Mouse (Mus musculus) midbrain, embryonic 14.5 days (tissue): ENCODE results near the gene Supt16. TPM values are rescaled to one million over a fixed set of nuclear protein-coding genes. Genes with fewer than 3 reads are reported as not detected.

ENCODE experiments used
- ATAC-seq: fragments of 200-750 bp; cut with Nextera tagmentation; 2 replicates; pipeline ENCODE4 v1.8.0; 2017; ENCODE audit warnings: moderate number of reproducible peaks, moderate library complexity; ENCODE audit not compliant: low FRiP score, low TSS enrichment
- DNase-seq: peaks from one replicate; pipeline ENCODE4 v3.0.0-alpha.2; 2015
- H3K27ac ChIP-seq: fragments of 300-500 bp; sonication (generic); replicated peaks from 2 replicates; pipeline ENCODE4 v1.5.1; 2014; ENCODE audit warnings: mild to moderate bottlenecking, low read depth, low read length, moderate library complexity
- H3K27me3 ChIP-seq: fragments of 300-500 bp; sonication (generic); 2 replicates; pipeline ENCODE4 v1.6.1; 2014; ENCODE audit warnings: low read length, control low read depth, mixed read lengths; ENCODE audit not compliant: control insufficient read depth, insufficient read depth
- H3K36me3 ChIP-seq: fragments of 300-500 bp; sonication (generic); 2 replicates; pipeline ENCODE4 v1.6.1; 2014; ENCODE audit warnings: low read length, control low read depth; ENCODE audit not compliant: control insufficient read depth, insufficient read depth
- H3K4me1 ChIP-seq: fragments of 300-500 bp; sonication (generic); 2 replicates; pipeline ENCODE4 v1.6.1; 2014; ENCODE audit warnings: mild to moderate bottlenecking, antibody characterized with exemption, low read length, control low read depth; ENCODE audit not compliant: control insufficient read depth, insufficient read depth
- H3K4me2 ChIP-seq: fragments of 300-500 bp; sonication (generic); 2 replicates; pipeline ENCODE4 v1.6.1; 2014; ENCODE audit warnings: mild to moderate bottlenecking, low read length, moderate library complexity
- H3K4me3 ChIP-seq: fragments of 300-500 bp; sonication (generic); replicated peaks from 2 replicates; pipeline ENCODE4 v1.5.1; 2014; ENCODE audit warnings: low read depth, low read length
- H3K9ac ChIP-seq: fragments of 300-500 bp; sonication (generic); replicated peaks from 2 replicates; pipeline ENCODE4 v1.6.1; 2014; ENCODE audit warnings: mild to moderate bottlenecking, low read length, moderate library complexity
- H3K9me3 ChIP-seq: fragments of 300-500 bp; sonication (generic); 2 replicates; pipeline ENCODE4 v1.6.1; 2016; ENCODE audit warnings: low read length, control low read depth, mixed read lengths; ENCODE audit not compliant: control insufficient read depth
- WGBS: fragments of 180-500 bp; shearing (Covaris S2); extraction: QIAGEN DNeasy Blood & Tissue Kit; methylation state at CpG from one replicate; pipeline ENCODE4 v1.1.7; 2014; 5-methylcytosine and 5-hydroxymethylcytosine counted together
- polyA plus RNA-seq: library from polyadenylated mRNA; unstranded; fragments of >200 nt; fragmentation: Nextera tagmentation; extraction: Ambion mirVana; gene quantifications from 2 replicates; pipeline ENCODE4 v1.2.1, GENCODE M21; 2014

Gene Supt16
- polyA plus RNA-seq, 1 experiment from 2014 or later: 74.9 TPM

DNA sequence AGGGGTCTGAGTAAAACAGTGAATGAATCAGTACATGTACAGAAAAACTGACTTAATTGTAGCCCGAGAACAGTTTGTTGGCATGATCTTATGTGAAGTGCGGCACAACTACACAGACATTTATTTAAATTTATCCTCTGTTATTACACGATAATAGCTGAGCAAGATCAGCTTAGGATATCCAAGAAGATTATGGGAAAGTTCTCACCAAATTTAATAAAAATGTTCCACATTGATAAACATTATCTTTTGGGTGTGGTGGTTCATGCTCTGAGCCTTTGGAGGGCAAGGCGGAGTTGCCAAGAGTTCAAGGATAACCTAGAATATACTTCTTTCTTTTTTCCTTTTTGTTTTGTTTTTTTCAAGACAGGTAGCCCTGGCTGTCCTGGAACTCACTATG lies 2.2 kb upstream of the Supt16 start:
- 95% methylated on average over 4 of the region's 4 CpGs for WGBS
- Histone ChIP-seq H3K9me3 (no peaks in the 10 kb centered on the region), H3K27me3 (no peaks in the 10 kb centered on the region), H3K4me1 (peaks cover 18% of the 10 kb centered on the region), H3K4me2 (no peak overlapping the region), H3K36me3 (peaks cover 62% of the 10 kb centered on the region), H3K4me3 (no peak overlapping the region), H3K27ac (no peak overlapping the region), H3K9ac (no peak overlapping the region)
- ATAC-seq (no peak), DNase-seq (no peak)

DNA sequence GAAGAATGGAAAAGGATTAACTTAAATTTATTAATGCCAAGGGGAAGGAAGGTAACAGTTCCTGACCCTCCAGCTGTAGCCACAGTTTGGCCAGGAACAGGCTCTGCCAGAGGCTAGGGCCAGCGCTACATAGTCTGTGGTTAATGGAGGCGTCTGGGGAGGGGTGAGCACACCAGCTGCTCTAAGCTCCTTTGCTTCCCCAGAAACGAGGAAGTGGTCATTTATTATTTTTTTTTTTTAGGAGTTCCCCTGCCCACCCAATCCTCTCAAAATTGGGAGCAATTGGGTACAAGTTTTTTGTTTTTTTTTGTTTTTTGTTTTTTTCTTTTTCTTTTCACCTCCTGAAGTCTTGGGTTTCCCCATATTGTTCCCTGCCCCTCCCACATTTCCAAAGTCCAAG lies 925 bp upstream of the Supt16 start:
- peaks cover 51% of the 10 kb centered on the region for H3K36me3 ChIP-seq
- H3K27ac ChIP-seq: no peak overlapping the region
- H3K4me1 ChIP-seq: peaks cover 18% of the 10 kb centered on the region
- DNase-seq: no peak
- no peaks in the 10 kb centered on the region for H3K9me3 ChIP-seq
- H3K4me3 ChIP-seq: peak overlapping the region; percentile 92
- peak overlapping the region; percentile 84 for H3K4me2 ChIP-seq
- H3K9ac ChIP-seq: peak overlapping the region; percentile 95; the same call in 1 of the 2 replicates
- WGBS: 19% methylated on average over 3 of the region's 3 CpGs
- ATAC-seq: no peak
- no peaks in the 10 kb centered on the region for H3K27me3 ChIP-seq

DNA sequence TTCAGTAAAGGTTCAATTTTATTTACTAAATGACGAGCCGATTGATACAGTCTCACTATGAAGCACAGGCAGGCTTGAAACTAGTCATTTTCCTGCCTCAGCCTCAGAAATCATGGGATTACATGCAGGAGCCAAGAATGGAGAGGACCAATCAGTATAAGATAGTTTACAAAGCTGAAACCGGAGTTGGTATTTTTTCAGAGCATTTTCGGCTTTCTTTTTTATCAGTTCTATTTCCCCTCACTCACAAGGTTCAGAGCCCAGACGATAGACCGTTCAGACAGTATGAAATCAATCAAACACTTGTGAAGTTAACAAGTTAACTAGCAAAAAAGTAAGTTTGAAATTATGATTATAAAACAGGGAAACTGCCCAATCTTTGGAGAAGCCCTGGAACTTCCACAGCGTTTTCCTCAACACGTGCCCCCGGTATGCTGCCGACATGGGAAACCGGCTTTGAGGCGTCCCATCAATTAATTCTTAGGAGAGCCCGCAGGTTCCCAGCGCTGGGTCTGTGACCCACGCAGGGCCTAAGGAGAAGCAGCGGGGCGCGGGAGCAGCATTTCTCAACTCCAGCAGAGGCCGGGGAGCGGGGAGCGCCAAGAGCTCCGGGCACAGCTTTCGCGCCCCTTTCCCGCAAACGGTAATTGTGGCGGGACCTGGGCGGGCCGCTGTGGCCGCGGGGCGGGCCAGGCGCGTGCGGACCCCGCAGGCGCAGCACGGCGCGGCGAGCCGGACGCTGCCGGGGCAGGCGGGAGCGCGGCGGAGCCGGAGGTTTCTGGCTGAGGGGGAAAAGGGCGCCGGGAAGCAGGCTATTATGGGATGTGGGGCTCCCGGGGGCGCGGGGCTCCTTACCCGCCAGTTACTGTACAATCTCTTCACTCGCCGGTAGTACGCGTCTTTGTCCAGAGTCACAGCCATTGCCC lies 723 bp downstream of the Supt16 start:
- Histone ChIP-seq H3K9me3 (no peaks in the 10 kb centered on the region), H3K4me1 (peaks cover 18% of the 10 kb centered on the region), H3K27ac (peak overlapping the region; percentile 94), H3K27me3 (no peaks in the 10 kb centered on the region), H3K36me3 (peaks cover 44% of the 10 kb centered on the region), H3K4me2 (peak overlapping the region; percentile 84), H3K9ac (peak overlapping the region; percentile 95), H3K4me3 (peak overlapping the region; percentile 92)
- under 1% methylated on average over 49 of the region's 59 CpGs for WGBS
- DNase-seq (no peak), ATAC-seq (no peak; the same call in 1 of the 2 replicates)

DNA sequence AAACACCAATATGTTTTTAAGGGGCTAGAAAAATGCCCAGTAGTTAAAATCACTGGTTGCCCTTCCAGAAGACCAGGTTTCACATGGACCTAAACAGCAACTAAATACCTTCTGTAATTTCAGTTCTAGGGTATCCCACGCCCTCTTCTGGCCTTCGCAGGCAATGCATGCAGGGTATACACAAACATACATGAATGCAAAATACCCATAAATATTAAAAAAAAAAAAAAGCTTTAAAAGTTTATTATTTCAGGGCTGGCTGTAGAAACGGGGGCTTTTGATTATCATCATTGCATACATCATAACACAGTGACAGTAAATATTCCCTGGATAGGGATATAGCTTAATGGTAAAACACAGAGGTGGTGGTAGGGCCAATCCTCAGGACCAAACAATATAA lies 1.5 kb downstream of the Supt16 start:
- DNase-seq: peak; percentile 68
- Histone ChIP-seq H3K27me3 (no peaks in the 10 kb centered on the region), H3K4me2 (peak overlapping the region; percentile 84), H3K4me1 (peaks cover 18% of the 10 kb centered on the region), H3K9ac (no peak overlapping the region), H3K4me3 (peak overlapping the region; percentile 92), H3K9me3 (no peaks in the 10 kb centered on the region), H3K27ac (no peak overlapping the region), H3K36me3 (peaks cover 37% of the 10 kb centered on the region)
- no peak for ATAC-seq
- WGBS: 9% methylated on average over 3 of the region's 3 CpGs

DNA sequence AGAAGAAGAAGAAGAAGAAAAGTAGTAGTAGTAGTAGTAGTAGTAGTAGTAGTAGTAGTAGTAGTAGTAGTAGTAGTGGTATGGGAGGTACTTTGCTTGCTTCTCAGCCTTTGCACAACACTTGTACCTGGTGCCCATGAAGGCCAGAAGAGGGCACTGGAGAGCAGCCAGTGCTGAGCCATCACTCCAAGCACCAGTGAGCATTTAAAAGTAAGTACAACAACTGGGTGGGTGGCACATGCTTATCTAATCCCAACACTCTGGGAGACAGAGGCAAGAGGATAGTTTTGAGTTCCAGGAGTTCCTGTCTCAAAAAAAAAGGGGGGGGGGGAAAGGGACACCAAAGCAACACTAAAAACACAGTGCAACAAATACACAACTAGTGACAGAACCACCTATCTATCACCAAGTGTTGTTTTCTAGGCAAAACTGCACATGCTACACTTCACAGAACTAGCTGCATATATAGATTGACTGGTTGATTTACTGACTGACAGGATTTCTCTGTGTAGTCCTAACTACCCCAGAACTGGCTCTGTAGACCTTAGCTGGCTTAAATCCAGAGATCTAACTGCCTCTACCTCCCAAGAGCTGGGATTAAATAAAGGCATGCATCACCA lies 6.4 kb downstream of the Supt16 start:
- H3K27ac ChIP-seq: no peak overlapping the region
- no peak for ATAC-seq

DNA sequence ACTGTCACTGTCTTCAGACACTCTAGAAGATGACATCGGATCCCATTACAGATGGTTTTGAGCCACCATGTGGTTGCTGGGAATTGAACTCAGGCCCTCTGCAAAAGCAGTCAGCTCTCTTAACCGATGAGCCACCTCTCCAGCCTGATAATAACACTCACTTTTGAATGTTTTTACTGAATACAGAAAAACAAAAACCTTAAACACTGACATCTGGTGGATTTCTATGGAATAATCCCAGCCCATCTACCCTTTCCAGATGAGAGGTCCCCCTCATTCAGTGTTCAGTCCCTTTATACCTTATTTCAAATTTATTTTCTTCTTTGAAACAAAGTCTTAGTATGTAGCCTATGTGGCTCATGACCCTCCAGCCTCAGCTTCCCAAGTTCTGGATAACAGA lies 7.7 kb downstream of the Supt16 start:
- Histone ChIP-seq H3K9ac (no peak overlapping the region), H3K27ac (no peak overlapping the region), H3K4me3 (no peak overlapping the region), H3K36me3 (peaks cover 9% of the 10 kb centered on the region; the same call in 1 of the 2 replicates), H3K4me2 (no peak overlapping the region), H3K9me3 (no peaks in the 10 kb centered on the region), H3K4me1 (no peaks in the 10 kb centered on the region), H3K27me3 (no peaks in the 10 kb centered on the region)
- peak; percentile 42 for DNase-seq
- WGBS: 83% methylated on average over 2 of the region's 2 CpGs
- ATAC-seq: no peak

More for the DNA sequence above, 6.4 kb downstream of the Supt16 start:
- Histone ChIP-seq H3K27me3 (no peaks in the 10 kb centered on the region), H3K9ac (no peak overlapping the region), H3K4me1 (peaks cover 10% of the 10 kb centered on the region), H3K9me3 (no peaks in the 10 kb centered on the region), H3K4me3 (no peak overlapping the region), H3K4me2 (no peak overlapping the region), H3K36me3 (peaks cover 9% of the 10 kb centered on the region; the same call in 1 of the 2 replicates)
- DNase-seq: peak; percentile 53

DNA sequence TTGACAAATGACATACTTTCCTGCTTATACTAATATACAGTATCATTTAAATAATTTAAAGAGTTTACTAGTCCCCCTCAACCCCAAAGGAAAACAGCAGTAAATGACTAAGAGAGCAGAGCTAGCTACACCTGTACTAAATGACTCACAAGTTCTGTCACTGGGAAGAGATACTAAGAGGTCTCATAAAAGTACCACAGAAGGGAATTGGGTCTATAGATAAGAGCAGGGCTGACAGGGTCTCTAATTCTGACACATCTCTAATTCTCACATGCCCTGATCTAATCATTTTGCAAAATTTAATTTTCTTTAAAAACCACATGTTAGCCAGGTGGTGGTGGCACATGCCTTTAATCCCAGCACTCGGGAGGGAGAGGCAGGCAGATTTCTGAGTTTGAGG lies 8.4 kb downstream of the Supt16 start:
- H3K4me2 ChIP-seq: no peak overlapping the region
- no peak for DNase-seq
- no peak overlapping the region for H3K27ac ChIP-seq
- no peaks in the 10 kb centered on the region for H3K9me3 ChIP-seq
- ATAC-seq: no peak
- no peak overlapping the region for H3K4me3 ChIP-seq
- H3K36me3 ChIP-seq: peaks cover 9% of the 10 kb centered on the region; the same call in 1 of the 2 replicates
- WGBS: 86% methylated on average over 1 of the region's 1 CpGs
- no peak overlapping the region for H3K9ac ChIP-seq
- H3K27me3 ChIP-seq: no peaks in the 10 kb centered on the region
- no peaks in the 10 kb centered on the region for H3K4me1 ChIP-seq

DNA sequence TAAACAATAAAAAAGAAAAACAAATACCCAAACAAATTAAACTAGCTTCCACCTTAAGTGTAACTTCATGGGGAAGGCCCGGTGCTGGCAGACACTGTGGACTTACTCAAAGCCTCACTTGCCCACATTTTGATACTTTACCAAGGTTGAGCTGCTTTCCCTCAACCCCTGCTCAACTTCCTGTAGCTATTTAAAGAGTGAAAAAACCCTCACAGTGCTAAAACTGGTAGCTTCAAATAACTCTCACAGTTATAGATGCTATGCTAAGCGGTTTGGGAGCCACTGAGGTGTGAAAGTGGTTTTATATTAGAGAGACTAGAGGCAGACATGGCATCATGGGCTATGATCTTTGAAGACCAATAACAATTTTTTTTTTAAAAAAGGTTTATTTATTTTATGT lies 30.6 kb downstream of the Supt16 start:
- Histone ChIP-seq H3K4me2 (no peak overlapping the region), H3K9me3 (no peaks in the 10 kb centered on the region), H3K27me3 (no peaks in the 10 kb centered on the region), H3K27ac (no peak overlapping the region), H3K9ac (no peak overlapping the region), H3K36me3 (peaks cover 78% of the 10 kb centered on the region), H3K4me3 (no peak overlapping the region), H3K4me1 (no peaks in the 10 kb centered on the region)
- 97% methylated on average over 2 of the region's 2 CpGs for WGBS
- no peak for ATAC-seq
- no peak for DNase-seq
